Mouse (Mus musculus) heart, adult 18-20 months (tissue): ENCODE data around the gene Arl4a. TPM values are rescaled to one million over a fixed set of nuclear protein-coding genes. Genes with fewer than 3 reads are reported as not detected.

Source experiments
- DNase-seq, 2 experiments: peaks; one replicate each; pipeline ENCODE4 v3.0.0; 2021 to 2022; ENCODE audit warnings: mixed read lengths in 1 of 2
- total RNA-seq, 2 experiments: library from RNA; stranded (reverse); gene quantifications; 2 replicates each; pipeline ENCODE4 v1.2.3; 2021

The Arl4a gene
- total RNA-seq, 2 experiments from 2014 or later, result 22.6 to 31.0 TPM

DNA sequence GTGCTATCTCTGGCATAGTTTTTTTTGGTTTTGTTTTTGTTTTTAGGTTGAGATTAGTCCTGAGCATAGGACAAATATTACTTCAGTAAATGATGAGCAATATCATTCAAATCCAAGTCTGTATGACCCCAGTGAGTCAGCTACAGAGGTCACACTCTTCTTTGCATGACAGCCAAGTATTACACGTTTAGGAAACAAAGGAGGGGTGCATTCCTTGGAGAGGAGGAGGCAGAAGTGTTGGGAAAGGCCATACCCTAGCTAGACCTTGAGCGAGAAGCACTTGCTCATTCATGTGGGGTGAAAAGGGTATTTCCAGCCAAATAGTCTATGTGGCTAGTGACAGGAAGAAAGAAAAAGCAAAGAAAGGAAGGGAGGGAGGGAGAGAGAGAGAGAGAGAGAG lies 28.0 kb downstream of the Arl4a start:
- DNase-seq, result peak in 1 of 2 experiments; percentile 35

DNA sequence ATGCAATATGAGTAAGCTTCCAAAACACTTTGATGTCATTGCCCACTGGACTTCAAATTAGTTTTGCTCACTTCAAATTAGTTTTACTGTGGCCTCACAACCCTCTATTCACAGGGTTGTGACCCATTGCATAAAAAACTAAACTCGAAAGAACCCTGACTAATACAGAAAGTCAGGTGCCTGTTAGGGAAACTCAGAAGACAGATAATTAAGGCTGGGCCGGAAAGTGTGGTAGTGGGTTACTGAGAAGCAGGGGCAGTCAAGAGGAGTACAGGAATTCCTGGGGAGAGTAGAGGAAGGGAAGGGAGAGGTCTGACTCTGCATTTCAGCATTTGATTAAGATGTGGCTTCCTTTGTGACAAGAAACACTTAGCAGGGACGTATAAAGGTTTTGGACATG lies 29.4 kb downstream of the Arl4a start:
- DNase-seq, result no peak

DNA sequence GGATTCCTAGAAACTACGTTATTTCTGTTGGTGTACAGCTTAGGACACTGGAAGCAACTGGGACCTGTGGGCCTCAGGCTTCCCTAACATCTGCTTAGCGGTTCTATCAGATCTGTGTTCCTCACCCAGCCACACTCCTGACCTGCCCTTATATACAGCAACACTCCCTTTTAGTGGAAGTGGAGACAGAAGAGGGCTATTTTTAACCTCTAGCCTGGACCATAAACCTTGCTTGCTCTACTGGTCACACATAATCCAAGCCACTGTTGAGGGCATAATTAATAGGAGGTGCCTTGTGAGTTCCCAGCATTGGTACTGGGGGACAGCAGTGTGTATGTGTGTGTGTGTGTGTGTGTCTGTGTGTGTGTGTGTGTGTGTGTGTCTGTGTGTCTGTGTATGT lies 33.1 kb downstream of the Arl4a start:
- no peak for DNase-seq

- DNase-seq, result no peak
Observed at GRCm38 (mm10) chr12:39998853-39999195, 39.0 kb downstream of the Arl4a start.

DNA sequence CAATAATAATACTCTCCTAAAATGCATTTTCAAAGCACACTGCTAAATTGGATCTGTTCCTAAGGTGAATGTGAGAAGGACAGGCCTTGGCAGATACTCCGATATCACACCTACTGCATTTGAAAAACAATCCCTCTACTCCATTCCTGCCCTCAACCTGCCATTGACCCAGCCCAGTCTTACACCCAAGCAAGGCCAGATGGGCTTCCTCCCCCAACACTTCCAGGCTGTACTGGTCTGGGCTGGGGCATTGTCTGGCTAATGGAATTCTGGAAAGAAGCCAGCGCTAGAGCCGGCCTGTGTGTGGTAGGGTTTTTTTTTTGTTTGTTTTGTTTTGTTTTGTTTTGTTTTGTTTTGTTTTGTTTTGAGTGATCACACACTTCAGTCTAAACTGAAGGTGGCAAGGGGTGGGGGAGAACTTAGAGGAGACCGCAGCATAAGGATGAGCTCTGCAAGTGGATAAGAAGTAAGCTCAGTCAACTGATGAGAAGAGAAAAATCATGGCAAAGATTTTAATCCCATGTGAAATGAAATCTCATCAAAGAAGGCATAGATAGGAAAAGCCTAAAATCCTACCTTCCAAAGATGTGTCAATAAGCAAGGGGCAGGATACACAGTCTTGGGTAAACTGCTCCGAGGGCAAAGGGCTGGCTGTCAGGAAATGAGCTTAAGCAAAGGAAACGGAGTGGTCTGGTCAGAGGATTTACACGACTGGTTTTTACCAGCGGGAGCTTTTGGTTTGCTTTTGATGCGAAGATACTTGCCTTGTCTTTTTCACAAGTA lies 39.6 kb downstream of the Arl4a start:
- DNase-seq, result peak; percentile 41 to 60

DNA sequence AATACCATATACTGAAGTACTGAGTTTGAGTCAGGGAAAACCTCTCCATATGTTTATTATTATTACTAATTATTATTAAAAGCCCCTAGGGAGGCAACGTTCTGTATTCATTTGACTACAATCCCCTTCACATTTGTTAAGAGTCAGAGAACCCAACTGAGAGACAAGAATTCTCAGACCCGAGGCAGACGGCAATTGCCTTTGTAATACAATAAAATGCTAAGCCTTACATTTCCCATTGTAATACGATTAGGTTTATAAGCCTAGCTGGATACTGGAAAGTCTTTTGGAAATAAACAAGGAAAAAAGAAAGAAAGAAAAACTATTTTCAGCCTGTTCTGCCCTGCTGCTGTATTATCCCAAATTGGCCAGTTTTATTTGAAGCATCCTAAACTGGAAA lies 40.2 kb downstream of the Arl4a start:
- DNase-seq, result no peak

DNA sequence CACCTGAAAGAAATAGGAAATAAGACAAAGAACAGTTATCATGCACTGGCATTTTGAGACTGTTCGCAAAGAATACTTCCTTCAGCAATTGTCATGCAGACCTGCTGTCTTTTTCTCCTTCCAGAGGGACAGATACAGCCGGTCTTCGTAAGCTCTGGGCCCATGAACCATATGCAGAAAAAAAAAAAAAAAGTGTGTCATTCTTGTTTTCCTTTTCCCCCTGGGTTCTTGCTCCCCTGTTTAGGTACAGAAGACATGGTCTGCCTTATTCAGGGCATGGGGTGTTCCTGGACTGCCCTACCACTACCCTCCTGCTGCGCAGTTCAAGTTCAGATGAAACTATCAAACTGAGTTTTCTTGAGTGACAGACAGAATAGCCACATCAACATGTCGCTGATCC lies 41.8 kb downstream of the Arl4a start:
- no peak for DNase-seq

GRCm38 (mm10) chr12:39995609-39996008 lies 42.2 kb downstream of the Arl4a start:
- no peak for DNase-seq

GRCm38 (mm10) chr12:39992767-39993302 lies 45.0 kb downstream of the Arl4a start:
- no peak for DNase-seq

GRCm38 (mm10) chr12:39990830-39991780 lies 46.7 kb downstream of the Arl4a start:
- no peak for DNase-seq

DNA sequence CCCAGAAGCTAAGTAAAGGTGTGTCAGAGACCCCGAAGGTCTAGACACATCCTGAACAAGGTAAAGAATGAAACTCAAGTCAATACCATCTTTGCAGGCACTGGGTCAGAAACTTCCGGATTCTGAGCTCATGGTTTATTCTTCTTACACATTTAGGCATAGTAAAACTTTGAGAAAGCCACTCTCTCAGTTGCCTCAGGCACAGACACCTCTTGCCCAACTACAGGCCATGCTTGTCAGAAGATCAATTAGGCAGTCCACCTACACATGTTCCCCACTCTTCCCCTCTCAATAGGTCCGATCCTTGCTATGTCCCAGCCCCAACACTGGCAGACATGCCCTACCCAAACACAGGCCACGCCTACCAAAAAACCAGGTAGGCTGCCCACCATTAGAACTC lies 48.7 kb downstream of the Arl4a start:
- DNase-seq, result no peak

GRCm38 (mm10) chr12:39987177-39987576 lies 50.6 kb downstream of the Arl4a start:
- DNase-seq, result no peak

- no peak for DNase-seq
Observed at GRCm38 (mm10) chr12:39985639-39986038, 52.2 kb downstream of the Arl4a start.

GRCm38 (mm10) chr12:39979792-39980191 lies 58.0 kb downstream of the Arl4a start:
- DNase-seq, result no peak

DNA sequence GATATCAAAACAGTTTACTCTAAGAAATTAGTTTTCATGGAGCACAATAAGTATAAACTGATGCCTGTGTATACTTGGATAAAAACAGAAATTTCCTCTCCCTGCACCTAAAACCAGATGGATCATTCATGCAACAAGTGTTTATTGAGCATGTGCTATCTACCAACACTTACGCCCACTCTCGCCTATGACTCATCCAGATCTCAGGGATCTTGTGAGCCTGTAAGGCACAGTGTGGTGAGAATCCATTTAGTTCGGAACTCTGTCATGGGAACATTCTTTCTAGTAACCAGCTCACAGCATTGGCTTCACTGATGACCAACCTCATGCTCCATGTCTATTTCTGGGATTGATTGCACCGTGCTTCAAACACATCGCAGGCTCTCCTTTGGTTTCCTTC lies 58.8 kb downstream of the Arl4a start:
- no peak for DNase-seq

- no peak for DNase-seq
Observed at GRCm38 (mm10) chr12:39977996-39978590, 59.7 kb downstream of the Arl4a start.

- DNase-seq, result no peak
Observed at GRCm38 (mm10) chr12:39976426-39976825, 61.4 kb downstream of the Arl4a start.

- DNase-seq, result no peak
Observed at GRCm38 (mm10) chr12:39975829-39976340, 61.9 kb downstream of the Arl4a start.

DNA sequence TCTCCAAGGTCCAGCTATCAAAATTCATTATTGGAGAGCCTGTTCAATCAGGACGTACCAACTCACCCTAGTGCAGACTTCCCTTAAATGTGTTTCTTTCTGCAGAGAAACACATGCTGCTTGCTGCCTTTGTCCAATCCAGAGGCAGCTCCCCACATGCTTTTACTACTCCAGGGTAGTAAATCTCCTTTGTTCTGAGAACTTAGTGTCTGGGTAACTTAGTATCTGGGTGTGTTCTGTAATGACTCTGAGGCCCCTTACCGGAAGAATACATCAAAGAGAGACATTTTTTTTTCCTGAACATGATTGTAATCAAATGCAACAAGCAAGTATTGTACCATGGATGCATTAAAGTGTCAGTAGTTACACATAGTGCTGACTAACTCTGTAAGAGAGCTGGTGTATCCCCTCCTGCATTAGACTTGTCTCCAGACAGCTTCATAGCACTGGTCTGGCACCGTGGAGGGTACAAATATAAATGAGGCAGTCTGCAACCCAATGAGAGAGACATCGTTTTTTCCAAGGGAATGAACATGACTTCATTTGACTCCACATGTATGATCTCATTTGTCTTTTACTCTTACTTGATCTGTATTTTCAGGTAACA lies 62.7 kb downstream of the Arl4a start:
- DNase-seq, result no peak

DNA sequence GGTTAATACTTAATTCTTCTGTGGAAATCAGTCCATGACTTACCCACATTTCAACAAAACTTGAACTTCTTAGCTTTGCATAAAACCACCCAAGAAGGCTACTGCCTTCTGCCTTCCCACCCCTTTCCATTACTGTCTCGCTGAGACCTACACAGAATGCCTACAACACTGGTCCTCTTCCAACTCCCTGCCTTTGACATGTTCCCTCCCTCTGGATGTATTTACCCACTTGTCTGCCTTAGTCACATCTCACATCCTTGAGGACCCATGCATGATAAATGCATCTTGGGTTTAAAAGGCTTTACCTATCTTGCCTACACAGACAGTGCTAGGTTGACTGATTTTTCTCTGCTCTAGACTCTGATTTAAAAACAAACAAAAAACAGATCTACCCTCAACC lies 63.6 kb downstream of the Arl4a start:
- DNase-seq, result no peak

GRCm38 (mm10) chr12:39969500-39969899 lies 68.3 kb downstream of the Arl4a start:
- no peak for DNase-seq

DNA sequence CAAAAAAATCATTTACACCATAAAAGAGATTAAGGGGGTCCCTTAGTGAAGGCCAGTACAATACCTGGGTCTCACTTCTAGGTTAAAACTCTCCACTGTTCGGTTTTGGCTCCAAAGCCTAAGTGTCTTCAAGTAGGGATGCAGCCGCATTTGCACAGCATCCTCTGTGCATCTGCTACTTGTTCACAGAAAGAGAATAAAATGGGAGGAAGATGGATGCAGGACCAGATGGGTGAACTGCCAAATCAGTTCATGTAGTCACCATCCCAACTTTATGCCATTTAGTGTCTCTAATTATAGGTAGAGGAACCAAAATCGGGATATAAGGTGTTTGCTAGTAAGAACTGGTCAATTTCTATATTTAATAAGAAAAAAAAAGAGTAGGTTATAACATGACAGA lies 69.7 kb downstream of the Arl4a start:
- no peak for DNase-seq
